Mouse (Mus musculus): ENCODE measurements around the gene Furin.
A peak's percentile ranks its signal among the peaks of the same experiment; 100 is the strongest.

Furin gene

DNA sequence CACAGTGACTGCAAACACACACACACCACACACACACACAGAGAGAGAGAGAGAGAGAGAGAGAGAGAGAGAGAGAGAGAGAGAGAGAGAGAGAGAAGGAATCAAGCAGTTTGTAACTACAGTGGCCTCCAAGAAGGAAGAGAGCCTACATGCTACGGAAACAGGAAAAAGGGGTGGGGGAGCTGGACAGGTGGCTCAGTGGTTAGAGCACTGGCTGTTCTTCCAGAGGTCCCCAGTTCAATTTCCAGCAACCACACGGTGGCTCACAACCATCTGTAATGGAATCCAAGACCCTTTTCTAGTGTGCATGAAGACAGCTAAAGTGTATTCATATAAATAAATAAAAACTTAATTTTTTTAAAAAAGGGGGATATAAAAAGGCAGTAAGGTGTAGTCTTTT, 32.6 kb downstream of the Furin start:
- no peak for DNase-seq (ENCODE audit: low read depth, low spot score)

DNA sequence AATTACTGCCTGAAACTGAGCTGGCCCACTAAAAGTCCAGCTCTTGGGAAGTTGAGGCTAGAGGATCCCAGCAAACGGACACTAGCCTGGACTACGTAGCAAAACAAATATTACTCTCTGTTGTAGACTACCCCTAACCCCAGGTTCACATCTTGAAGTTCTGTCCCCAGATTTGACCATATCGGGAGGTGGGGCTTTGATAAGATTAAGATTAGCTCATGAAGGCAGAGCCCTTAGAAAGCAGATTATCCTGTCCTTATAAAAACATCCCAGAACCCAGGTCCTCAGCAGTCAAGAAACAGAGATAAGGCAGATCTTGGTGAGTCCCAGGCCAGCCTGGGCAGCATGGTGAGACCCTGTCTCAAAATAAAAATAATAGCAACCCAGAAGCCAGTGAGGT, 33.1 kb downstream of the Furin start:
- DNase-seq (ENCODE audit: low read depth, low spot score): no peak

DNA sequence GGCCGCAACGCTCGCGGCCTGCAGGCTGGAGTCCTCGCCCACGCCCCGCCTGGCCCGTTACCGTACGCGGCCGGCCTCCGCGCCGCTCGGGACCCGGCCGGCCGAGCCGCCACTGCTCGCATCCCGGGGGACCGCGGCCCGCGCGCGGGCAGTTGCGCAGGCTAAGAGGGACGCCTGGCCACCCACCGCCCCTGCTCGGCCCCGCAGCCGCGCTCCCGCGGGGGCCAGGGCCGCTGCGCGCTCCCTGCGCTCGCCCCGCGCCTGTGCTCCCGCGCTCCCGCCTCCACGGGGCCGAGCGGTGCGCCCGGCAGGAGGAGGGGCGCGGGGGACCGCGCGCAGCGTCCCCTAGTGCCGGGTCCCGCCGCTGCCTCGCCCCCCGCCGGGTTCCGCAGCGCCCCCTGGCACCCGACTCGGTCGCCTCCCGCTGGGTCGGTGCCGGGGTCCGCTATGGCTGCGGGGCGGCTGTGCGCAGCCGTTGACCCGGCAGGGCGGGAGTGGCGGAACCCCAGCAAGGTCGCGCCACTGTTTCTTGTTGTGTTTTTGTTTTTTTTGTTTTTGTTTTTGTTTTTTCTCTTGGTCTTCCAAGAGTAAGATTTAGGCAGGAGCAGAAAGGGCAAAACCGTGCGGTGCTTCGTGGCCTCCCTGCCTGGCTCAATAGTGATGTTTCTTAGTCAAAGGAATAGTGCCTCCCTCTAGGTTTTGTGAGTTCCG, 34.0 kb downstream of the Furin start, which contains the start of gene Man2a2:
Gene Man2a2 (minus strand): TSS at position 335 of the 711 bp plus-strand sequence.
- DNase-seq (ENCODE audit: low read depth, low spot score): peak; percentile 47

DNA sequence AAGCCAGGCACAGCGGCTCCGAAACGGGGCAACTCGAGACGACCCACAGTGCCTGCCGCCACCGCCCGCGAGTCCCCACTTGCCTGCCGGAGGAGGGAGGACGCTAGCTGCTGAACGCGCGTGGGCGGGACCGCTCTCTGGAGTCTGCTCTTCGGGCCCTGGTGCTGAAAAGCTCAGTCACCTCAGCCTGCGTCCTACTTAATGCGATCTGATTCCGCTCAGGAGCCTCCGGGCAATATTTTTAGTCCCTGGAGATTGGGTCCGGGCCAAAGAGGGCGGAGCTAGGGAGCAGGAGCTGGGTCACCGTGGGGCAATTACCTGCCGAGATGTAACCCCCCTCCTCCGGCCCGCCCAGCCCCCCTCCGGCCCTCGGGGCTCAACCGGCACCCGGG, 34.6 kb downstream of the Furin start:
- peak; percentile 92 for DNase-seq (ENCODE audit: low read depth, low spot score)

DNA sequence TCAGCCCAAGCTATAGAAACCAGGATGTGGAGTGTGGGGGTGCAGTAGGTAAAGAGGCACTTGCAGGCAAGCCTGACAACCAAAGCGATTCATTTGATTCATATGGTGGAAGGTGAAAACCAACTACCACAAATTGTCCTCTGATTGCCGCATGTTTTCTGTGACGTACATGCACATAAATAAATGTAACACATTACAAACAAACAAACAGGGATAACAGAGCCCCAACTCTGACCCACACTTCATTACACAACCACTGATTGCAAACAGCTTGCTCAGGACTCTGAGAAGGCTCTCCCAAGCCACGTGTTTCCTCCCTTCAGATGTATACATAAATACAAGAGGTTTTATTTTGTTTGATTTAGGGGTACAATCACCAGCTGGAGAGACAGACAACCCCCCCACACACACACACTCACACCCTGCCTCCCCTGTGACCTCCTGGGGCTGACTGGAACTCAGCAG, 35.2 kb downstream of the Furin start:
- DNase-seq (ENCODE audit: low read depth, low spot score): no peak

DNA sequence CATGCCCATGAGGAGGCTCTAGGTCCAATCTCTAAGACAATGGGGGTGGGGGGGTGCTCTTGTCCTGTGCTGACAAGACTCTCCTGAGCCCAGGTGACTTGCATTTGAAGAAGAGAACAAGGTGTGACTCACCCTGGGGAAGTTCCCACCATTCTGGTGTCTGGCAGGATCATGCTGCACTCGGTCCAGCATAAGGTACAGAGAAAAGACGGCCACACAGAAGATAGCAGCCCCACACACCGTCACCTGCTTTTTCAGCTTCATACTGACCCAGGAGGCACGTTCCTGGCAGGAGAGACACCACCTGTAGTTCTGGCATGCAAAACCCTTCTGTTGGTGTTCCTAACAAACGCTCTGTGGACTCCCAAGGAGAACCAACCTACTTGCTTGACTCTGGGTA, 35.8 kb downstream of the Furin start:
- no peak for DNase-seq (ENCODE audit: low read depth, low spot score)

DNA sequence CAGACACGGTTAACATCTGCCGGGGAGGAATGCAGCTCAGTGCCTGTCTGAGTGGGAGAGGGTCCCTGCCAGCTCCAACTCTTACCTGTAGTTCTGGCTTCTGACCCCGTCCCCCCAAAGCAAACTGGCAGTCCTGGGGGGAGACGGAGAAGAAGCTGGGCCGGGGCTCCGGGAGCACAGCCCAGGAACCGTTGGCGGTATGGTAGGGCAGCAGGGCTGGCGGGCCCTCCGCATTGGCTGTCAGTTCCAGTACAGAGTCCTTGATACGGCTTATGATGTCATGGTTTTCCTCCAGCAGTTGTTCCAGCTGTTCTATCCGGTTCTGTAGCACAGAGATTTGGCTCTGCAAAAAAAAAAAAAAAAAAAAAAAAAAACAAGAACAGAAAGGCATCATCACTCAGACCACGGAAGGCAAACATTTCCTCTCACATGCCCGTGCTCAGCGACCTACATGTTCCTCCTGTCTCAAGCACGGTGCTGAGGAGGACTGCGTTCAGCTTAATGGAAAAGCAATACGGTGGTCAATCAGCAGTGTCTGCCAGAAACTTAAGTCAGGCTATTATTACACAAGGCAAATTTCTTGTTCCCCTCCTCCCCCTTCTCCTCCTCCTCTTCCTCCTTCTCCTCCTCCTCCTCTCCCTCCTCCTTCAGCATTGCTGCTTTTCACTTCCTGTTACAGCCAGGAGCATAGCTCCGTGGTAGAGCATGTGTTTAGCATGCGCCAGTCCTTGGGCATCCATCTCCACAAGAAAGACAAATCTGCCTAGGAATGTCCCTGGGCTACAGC, 36.4 kb downstream of the Furin start:
- no peak for DNase-seq (ENCODE audit: low read depth, low spot score)

DNA sequence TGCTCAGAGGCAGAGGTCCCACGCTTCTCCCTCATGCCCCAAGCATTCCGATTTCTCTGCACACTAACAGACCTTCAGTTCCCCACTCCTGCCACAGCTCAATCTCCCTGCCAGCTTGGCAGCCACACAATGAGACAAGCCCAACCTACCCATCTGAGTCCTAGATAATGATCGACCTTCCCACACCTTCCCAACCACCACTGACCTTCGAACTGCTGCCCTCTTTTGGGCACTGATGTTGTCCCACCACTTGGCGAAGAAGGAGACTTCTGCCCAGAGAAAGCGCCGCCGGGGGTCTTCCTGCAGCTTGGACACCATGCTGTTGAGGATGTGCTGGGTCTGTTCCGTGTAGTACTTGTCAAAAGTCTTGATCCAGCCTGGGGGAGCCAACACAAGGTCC, 37.2 kb downstream of the Furin start:
- DNase-seq (ENCODE audit: low read depth, low spot score): no peak

DNA sequence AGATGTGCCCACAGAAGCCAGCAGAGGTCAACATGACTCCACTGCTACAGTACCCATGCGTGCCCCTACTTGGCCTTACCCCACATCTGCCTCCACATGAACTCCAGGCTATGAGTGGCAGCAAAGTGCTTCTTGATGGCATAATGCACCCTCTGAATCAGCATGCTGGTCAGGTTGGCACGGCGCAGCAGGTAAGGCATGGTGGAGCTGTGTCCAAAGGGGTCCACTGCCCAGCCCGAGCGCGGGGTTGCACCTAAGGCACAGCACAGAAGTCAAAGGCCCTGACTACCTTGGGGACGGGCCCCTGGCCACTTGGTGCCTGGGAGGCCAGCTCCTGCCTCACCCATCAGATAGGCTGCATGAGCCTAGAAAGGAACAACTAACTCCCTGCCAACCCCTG, 38.0 kb downstream of the Furin start:
- DNase-seq (ENCODE audit: low read depth, low spot score): no peak

DNA sequence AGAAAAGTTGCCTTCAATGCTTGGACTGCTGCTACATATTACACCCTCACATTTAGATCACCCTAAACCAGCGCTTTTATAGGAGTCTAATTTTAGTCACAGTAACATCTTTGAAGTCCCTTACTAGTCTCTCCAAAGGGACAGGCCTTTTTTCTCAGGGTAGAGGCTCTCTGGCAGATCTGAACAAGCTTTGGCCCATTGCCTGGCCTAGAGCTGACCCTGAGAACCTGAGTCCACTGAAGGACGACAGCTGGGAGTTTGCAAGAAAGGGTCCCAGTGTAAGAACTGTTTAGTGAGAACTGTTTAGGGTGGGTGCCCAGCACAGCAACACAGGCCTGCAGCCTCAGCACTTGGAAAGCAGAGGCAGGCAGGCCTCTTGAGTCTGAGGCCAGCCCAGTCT, 39.5 kb downstream of the Furin start:
- no peak for DNase-seq (ENCODE audit: low read depth, low spot score)

DNA sequence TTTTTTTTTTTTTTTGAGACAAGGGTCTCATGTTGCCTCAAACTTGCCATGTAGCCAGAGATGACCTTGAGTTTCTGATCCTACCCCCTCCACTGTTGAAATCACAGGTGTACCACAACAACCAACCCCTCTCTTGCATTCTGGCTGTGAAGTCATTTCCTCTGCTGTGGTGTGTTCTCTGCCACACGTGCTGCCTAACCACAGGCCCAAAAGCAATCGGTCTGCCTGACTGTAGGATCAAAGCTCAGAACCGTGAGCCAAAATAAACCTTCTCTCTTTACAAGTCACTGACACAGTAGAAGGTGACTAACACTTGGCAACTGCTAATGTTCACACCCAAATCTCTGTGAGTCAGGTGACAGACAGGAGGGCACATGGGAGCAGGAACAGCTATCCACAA, 44.8 kb downstream of the Furin start:
- no peak for DNase-seq (ENCODE audit: low read depth, low spot score)

DNA sequence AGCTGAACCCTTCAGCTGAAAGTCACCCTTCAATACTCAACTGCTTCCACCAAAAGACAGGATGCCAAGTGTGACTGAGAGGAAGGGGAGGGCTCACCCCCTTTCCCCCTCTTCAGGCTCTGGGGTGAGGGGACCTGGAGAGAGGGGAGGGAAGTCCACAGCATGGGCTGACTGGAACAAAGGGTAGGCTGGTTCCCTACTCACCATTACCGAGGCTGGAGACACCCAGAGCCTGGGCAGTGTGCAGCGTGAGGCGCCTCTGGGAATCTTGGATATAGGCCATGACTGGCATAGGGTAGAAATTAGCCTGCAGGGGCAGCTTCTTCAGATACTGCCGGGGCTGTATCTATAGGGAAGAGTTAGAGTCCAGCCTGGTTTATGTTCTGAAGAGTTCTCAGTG, 47.2 kb downstream of the Furin start:
- DNase-seq (ENCODE audit: low read depth, low spot score): no peak

DNA sequence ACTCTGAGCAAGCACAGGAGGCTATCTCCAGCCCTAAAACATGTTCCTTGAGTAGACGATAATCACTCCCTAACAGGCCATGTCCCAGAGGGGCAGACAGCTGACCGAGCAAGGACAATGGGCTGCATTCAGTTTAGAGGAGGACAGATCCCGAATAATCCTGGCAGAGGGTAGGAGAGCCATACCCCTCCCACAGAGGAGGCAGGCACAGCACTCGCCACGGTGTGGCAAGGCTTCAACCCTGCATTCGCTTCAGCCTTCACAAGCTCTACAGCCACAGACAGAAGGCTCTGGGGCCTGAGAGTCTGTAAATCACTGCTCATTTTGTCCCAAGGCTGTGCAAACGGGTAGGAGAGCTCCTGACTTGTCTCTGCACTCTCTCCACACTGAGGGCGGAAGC, 48.1 kb downstream of the Furin start:
- no peak for DNase-seq (ENCODE audit: low read depth, low spot score)

DNA sequence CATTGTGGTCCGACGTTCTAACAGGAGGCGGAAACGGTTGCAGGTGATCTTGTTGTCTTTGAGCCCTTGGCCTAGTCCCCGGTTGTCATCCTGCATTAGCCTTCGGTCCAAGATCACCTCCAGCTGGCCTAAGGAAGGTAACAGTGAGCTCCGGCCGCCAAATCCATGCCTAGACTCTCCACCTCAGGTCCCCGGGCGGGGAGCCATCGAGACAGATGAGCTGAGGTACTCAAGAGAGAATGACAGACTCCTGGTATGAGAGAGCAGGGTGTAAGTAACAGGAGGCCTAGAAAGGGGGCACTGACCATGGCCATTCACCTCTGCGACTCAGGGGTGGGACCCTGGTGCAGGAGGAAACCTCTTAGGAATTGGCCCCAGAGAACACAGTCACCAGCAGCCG, 48.9 kb downstream of the Furin start:
- DNase-seq (ENCODE audit: low read depth, low spot score): no peak

DNA sequence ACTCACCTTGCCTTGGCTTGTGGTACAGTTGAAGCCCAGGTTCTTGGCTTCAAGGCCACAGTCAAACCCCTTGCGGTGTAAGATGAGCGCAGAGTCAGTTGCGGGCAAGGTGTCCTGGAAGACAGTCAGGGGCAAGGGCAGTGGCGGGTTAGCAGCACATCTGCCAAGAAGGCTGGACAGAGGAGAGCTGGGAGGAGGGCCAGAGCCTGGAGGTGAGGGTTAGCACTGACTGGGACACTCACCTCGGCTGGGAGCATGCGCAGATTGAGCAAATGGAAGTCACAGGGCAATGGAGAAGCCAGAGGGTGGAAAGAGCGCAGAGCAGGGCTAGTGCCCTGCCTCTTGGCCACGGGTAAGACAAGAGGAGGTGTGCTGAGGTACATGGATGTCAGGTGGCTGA, 52.3 kb downstream of the Furin start:
- DNase-seq (ENCODE audit: low read depth, low spot score): no peak

DNA sequence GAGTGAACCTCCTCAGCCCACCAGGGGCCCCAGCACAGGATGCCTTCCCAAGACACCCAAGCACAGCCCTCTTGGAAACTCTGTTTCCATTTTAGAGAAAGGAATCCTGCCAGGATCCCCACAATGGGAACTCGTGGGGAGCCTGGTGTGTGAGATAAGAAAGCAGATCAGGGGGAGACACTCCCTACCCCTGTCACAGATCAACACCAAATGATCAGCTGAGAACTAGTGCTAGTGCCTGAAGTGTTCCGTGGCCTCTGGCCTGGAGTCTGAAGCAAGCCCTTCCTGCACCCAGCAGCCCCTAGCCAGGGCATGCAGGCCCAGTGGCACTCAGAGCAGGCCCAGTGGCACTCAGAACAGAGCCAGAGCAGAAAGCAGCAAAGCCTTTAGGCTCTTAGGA, 54.4 kb downstream of the Furin start:
- no peak for DNase-seq (ENCODE audit: low read depth, low spot score)

DNA sequence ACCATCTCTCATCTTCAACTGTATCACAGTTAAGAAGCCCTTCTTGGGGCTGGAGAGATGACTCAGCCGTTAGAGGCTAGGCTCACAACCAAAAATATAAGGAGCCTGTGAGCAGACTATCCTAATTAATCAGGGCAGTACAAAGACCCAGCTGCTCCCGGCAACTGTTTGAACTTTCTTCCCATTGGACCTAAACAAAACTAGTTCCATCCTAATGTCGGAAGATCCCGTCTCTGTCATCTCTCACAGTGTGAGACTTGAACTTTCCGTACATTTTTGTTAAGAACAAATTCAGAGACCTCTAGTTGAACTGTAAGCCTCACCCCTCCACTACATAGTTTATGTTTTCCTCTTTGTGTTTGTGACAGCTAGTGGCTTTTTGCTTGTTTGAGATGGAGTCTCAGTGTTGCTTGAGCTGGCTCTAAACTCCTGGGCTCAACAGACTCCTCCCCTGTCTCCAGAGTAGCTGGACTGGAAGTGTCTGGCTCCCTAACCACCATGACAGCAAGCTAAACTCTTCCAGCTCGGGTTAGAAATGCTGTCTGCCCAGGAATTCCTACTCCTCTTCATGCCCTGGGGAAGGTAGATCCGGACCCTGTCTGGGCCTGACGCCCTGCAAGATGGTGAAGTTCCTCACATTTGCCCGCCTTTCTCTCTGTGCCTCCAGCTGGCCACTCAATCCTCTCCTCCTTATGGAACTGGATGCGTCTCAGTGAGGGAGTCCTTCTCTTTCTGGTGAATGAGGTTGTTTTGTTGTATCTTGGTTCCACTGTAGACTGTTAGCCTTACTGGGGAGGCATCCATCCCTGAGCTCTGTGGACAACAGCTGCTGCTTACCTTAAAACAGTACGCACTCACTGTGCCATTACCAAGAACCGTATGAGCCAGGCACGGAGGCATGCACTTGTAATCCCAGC, 57.3 kb downstream of the Furin start:
- DNase-seq (ENCODE audit: low read depth, low spot score): no peak

DNA sequence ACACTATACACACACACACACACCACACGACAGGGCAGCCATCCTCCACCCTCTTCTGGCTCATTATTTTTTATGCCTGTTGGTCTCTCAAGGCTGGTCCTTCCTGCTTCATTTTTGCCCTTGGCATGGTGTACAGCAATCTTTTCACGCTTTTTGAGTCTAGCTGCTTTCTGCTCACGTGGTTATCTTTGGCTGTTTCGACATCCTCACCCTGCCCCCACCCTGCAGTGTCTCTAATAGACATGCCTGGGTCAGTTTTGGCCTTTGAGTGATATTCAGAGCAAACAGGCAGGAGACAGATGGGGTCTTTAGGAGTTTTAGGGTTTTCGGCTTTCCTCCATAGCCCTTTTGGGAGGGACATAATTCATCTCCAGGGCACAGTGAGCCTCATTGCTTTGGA, 58.4 kb downstream of the Furin start:
- DNase-seq (ENCODE audit: low read depth, low spot score): no peak

DNA sequence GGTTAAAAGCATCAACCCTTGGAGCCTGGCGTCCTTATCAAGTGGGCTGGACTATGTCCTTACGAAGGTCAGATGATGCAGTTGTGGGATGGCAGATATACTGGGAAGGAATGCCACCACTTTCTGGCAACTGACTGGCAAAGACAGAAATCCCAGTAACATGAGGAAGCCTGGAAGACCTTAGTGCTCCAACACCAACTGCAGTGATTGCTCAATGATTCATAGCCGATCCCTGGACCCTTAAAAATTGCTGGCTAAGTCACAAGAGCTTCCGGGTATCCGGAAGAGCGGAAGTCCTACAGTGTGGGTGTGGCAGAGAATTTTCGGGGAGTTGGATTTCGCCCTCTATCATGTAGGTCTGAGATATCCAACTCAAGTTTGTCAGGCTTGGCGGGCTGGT, 59.1 kb downstream of the Furin start:
- no peak for DNase-seq (ENCODE audit: low read depth, low spot score)

DNA sequence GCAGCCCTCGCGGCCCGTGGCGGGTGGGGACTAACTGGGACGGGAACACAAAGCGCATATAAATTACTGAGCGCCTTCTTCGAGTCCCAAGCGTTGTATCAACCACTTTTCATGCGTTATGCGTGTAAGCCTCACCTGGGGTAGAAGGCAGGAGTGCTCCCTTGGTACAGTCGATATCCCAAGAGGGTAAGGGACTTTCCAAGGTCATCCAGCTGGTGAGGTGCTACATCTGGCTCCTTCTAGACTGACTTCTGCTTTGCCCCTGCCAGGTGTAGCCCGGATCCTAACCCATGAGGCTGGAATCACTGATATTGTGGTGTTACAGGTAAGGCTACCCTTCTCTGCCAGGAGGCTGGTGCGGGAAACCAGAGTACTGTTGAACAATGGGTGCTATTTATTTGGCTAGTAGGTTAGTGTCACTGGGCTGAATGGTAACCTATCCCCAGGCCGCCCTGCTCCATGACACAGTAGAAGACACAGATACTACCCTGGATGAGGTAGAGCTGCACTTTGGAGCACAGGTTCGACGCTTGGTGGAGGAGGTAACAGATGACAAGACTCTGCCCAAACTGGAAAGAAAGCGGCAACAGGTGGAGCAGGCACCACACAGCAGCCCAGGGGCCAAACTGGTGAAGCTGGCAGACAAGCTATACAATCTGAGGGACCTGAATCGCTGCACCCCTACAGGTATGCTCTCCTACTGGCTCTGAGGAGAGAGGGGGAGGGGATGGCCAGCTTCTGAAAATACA, 61.8 kb downstream of the Furin start:
- DNase-seq (ENCODE audit: low read depth, low spot score): no peak

DNA sequence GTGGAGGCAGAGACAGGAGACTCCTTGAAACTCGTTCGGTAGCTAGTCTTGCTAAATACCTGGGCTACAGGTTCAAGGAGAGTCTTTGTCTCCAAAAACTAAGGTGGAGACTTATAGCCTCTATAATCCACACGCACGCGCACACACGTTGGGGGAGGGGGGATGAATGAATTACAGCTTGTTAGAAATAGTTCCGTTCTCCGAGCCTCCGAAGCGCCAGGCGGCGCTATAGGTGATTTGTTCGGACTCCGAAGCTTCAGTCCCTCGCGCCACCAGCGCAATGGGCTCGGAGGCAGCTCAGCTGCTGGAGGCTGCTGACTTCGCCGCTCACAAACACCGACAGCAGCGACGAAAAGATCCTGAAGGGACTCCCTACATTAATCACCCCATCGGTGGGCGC, 62.4 kb downstream of the Furin start, which contains the start of gene Hddc3:
Gene Hddc3 (plus strand): TSS at position 247 of the 400 bp plus-strand sequence.
- peak; percentile 95 for DNase-seq (ENCODE audit: low read depth, low spot score)

Data from ES-CJ7 (cell line).